12 mouse cellular contexts compared by ENCODE assay signal in the genomic region with DNA sequence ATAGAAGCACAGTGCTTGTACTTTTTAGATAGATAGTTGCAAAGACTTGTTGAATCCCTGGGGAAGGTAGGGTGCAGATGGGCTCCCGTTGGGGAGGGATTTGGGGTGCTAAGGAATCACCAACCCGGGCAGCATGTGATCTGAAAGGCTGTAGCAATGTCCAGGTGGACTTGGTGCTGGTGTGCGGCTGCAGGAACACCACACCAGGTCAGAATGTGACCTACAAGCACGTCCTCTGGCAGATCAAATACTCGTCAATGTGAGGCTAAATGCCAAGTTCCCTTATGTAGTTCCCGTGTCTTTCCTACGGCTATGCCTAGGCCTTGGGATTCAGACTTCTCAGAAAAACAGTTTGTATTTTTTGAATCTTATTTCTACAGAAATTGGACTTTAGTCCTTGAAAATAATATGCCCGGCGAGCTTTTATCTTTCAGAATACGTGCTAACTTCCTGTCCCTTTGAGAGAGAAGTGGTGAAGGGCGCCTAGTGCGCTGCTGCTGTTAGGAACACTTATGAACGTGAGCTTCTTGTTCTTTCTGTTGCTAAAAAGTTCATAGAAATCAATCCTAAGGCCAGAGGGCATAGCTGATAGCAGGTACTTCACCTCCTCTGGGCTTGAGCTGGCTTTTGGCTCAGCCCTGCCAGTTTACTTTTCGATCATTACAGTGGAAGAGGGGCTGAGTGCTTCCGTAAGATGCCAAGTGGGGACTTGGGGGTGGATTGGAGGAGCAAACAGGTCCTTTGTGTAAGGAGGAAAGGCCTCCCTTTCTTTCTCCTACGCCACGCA. TPM values are rescaled to one million over a fixed set of nuclear protein-coding genes. Genes with fewer than 3 reads are reported as not detected.
DNase-seq lines count a peak whose midpoint lies in the region; ATAC-seq and TF ChIP-seq lines count a peak whose summit lies in the region.
"Had no signal": no experiment of that assay in that cellular context is flagged by ENCODE, and none has a peak within 500 bp of the region (broad histone marks: within the 10 kb centered on the region; RNA-seq: fewer than 3 reads in every experiment).

No protein-coding gene starts in this region.

- no peaks in the 10 kb centered on the region for H3K27me3 ChIP-seq in heart, embryonic 16.5 days (ENCODE audit: control insufficient read depth, insufficient read depth, low read length)
- no peaks in the 10 kb centered on the region for H3K27me3 ChIP-seq in thymus, adult 2 months (ENCODE audit: control insufficient read depth, insufficient read depth, low read length)
- H3K27me3 ChIP-seq in liver, embryonic 14.5 days (ENCODE audit: control insufficient read depth, insufficient read depth, low read length): no peaks in the 10 kb centered on the region
- no peaks in the 10 kb centered on the region for H3K27me3 ChIP-seq in stomach, postnatal 0 days (ENCODE audit: control insufficient read depth, insufficient read depth, low read length)
- H3K27me3 ChIP-seq: embryonic facial prominence, embryonic 12.5 days; neural tube, embryonic 13.5 days had no signal

- 0 out of 2 replicates have a peak, but pooled peaks cover 3% of the 10 kb centered on the region for H3K9me3 ChIP-seq in heart, embryonic 16.5 days (replicated peaks; ENCODE audit: control insufficient read depth, low read length)
- H3K9me3 ChIP-seq in liver, embryonic 14.5 days (ENCODE audit: control insufficient read depth, low read length): no peaks in the 10 kb centered on the region
- no peaks in the 10 kb centered on the region for H3K9me3 ChIP-seq in stomach, postnatal 0 days (ENCODE audit: control insufficient read depth, low read length)
- H3K9me3 ChIP-seq: embryonic facial prominence, embryonic 12.5 days; neural tube, embryonic 13.5 days had no signal

- peaks cover 61% of the 10 kb centered on the region for H3K4me1 ChIP-seq in heart, embryonic 16.5 days (ENCODE audit: control insufficient read depth, insufficient read depth, low read length)
- peaks cover 69% of the 10 kb centered on the region for H3K4me1 ChIP-seq in thymus, adult 2 months (replicated peaks; ENCODE audit: control insufficient read depth, insufficient read depth, low read length)
- peaks cover 14 to 20% of the 10 kb centered on the region in 2 experiments for H3K4me1 ChIP-seq in liver, embryonic 14.5 days (replicated peaks; ENCODE audit: control insufficient read depth in 2 of 2, insufficient read depth in 2 of 2, low read length in 1 of 2)
- H3K4me1 ChIP-seq in stomach, postnatal 0 days (replicated peaks; ENCODE audit: control insufficient read depth, insufficient read depth): 0 out of 2 replicates have a peak, but pooled peaks cover 3% of the 10 kb centered on the region
- H3K4me1 ChIP-seq: embryonic facial prominence, embryonic 12.5 days had no signal

- peak overlapping the region; percentile 68 for H3K9ac ChIP-seq in heart, embryonic 16.5 days (ENCODE audit: low read length)
- peak overlapping the region; percentile 47 for H3K9ac ChIP-seq in liver, embryonic 14.5 days (replicated peaks)
- H3K9ac ChIP-seq in stomach, postnatal 0 days (ENCODE audit: low read length): peak overlapping the region; percentile 5; the same call in 1 of the 2 replicates
- H3K9ac ChIP-seq: embryonic facial prominence, embryonic 12.5 days; neural tube, embryonic 13.5 days had no signal

- no peak for TF ChIP-seq POLR2A in thymus, adult 2 months (IDR thresholded peaks at IDR 0.05; ENCODE audit: control insufficient read depth, extremely low read depth, insufficient read depth, low read length, poor library complexity)

- peak overlapping the region; percentile 14 for H3K4me3 ChIP-seq in heart, embryonic 16.5 days (ENCODE audit: low read length)
- H3K4me3 ChIP-seq in thymus, adult 2 months (ENCODE audit: control insufficient read depth, insufficient read depth, low read length): no peak overlapping the region
- H3K4me3 ChIP-seq in liver, embryonic 14.5 days (ENCODE audit: insufficient read depth in 1 of 2, low read depth in 2 of 2, low read length in 2 of 2): peak overlapping the region in 1 of 2 experiments; percentile 1; a peak in 1 of 4 replicates
- H3K4me3 ChIP-seq in stomach, postnatal 0 days (ENCODE audit: low read depth, low read length): no peak overlapping the region
- no peak overlapping the region for H3K4me3 ChIP-seq in layer of hippocampus, adult 2 months
- H3K4me3 ChIP-seq: embryonic facial prominence, embryonic 12.5 days; neural tube, embryonic 13.5 days had no signal

- peak overlapping the region; percentile 83 for H3K27ac ChIP-seq in heart, embryonic 16.5 days (ENCODE audit: low read length)
- H3K27ac ChIP-seq in thymus, adult 2 months (ENCODE audit: control insufficient read depth, insufficient read depth, low read length): peak overlapping the region; percentile 91
- H3K27ac ChIP-seq in liver, embryonic 14.5 days: peak overlapping the region; percentile 56
- peak overlapping the region; percentile 56 for H3K27ac ChIP-seq in stomach, postnatal 0 days (replicated peaks)
- H3K27ac ChIP-seq in layer of hippocampus, adult 2 months: no peak overlapping the region
- H3K27ac ChIP-seq: embryonic facial prominence, embryonic 12.5 days; hindbrain, postnatal 0 days; neural tube, embryonic 13.5 days had no signal

- no peak for TF ChIP-seq EP300 in liver, embryonic 14.5 days (IDR thresholded peaks at IDR 0.05; ENCODE audit: low read depth)
- no peak for TF ChIP-seq EP300 in stomach, postnatal 0 days (optimal IDR thresholded peaks at IDR 0.05)

- ATAC-seq in heart, embryonic 16.5 days (replicated peaks; ENCODE audit: extremely low read depth, insufficient read depth, low FRiP score): no peak
- ATAC-seq in liver, embryonic 14.5 days (ENCODE audit: insufficient read depth): no peak
- ATAC-seq in stomach, postnatal 0 days (ENCODE audit: low FRiP score, low TSS enrichment): no peak
- ATAC-seq: hindbrain, postnatal 0 days had no signal

- H3K4me2 ChIP-seq in heart, embryonic 16.5 days (ENCODE audit: low read depth, low read length): peak overlapping the region; percentile 48
- peak overlapping the region; percentile 60 for H3K4me2 ChIP-seq in liver, embryonic 14.5 days (ENCODE audit: low read depth)
- no peak overlapping the region for H3K4me2 ChIP-seq in stomach, postnatal 0 days (replicated peaks; ENCODE audit: low read depth)
- H3K4me2 ChIP-seq: embryonic facial prominence, embryonic 12.5 days; neural tube, embryonic 13.5 days had no signal

- H3K36me3 ChIP-seq in heart, embryonic 16.5 days (ENCODE audit: control insufficient read depth, insufficient read depth): peaks cover 8% of the 10 kb centered on the region
- no peaks in the 10 kb centered on the region; the same call in 1 of the 2 replicates for H3K36me3 ChIP-seq in thymus, adult 2 months (ENCODE audit: control insufficient read depth, insufficient read depth, low read length)
- H3K36me3 ChIP-seq in liver, embryonic 14.5 days (replicated peaks; ENCODE audit: control insufficient read depth, insufficient read depth, low read depth): no peaks in the 10 kb centered on the region; the same call in 1 of the 2 replicates
- no peaks in the 10 kb centered on the region for H3K36me3 ChIP-seq in stomach, postnatal 0 days (ENCODE audit: control insufficient read depth, insufficient read depth, low read length)

- no peak for TF ChIP-seq CTCF in thymus, adult 2 months (IDR thresholded peaks at IDR 0.05; ENCODE audit: borderline replicate concordance, control insufficient read depth, extremely low read depth, insufficient read depth, low read length, poor library complexity)
- TF ChIP-seq CTCF in liver, embryonic 14.5 days (IDR thresholded peaks at IDR 0.05; ENCODE audit: low read depth): no peak
- TF ChIP-seq CTCF in stomach, postnatal 0 days (IDR thresholded peaks at IDR 0.05; ENCODE audit: low read depth): no peak
- no peak for TF ChIP-seq CTCF in layer of hippocampus, adult 2 months (conservative IDR thresholded peaks at IDR 0.05)

- intact Hi-C loops in heart, postnatal 10 days (cut with DNase I): no loop called here

- 48% methylated on average over 17 of the region's 17 CpGs for WGBS in heart, embryonic 16.5 days
- WGBS in thymus, adult 2 months: 43% methylated on average over 17 of the region's 17 CpGs
- WGBS in liver, embryonic 14.5 days (ENCODE audit: insufficient replicate concordance): 49% methylated on average over 17 of the region's 17 CpGs
- WGBS in stomach, postnatal 0 days: 46% methylated on average over 17 of the region's 17 CpGs

- DNase-seq in heart, postnatal 10 days: no peak
- DNase-seq in thymus, adult 2 months: peak; percentile 29
- no peak for DNase-seq in thymus, postnatal 4 days
- no peak for DNase-seq in liver, embryonic 14.5 days (ENCODE audit: low read depth in 3 of 3, low spot score in 3 of 3)
- no peak for DNase-seq in stomach, postnatal 0 days (ENCODE audit: low spot score)
- DNase-seq in layer of hippocampus, adult 2 months (ENCODE audit: low spot score in 2 of 2): no peak
- no peak for DNase-seq in adipocyte (ENCODE audit: low spot score)
- DNase-seq: right cerebral cortex, postnatal 14 days had no signal

RNA-seq across cellular contexts. Expression of gene Pptc7, which starts 7.6 kb away (rescaled TPM):
- polyA plus RNA-seq in heart, embryonic 16.5 days (2015; fragmentation: Nextera tagmentation; extraction: Ambion mirVana): 15.0 and 15.5 TPM in 2 replicates
- 10 to 100 TPM; 63.4 to 83.1 TPM for total RNA-seq in heart, postnatal 10 days (2021)
- polyA plus RNA-seq in thymus, adult 2 months (2012; rRNA removed): 72.4 and 78.8 TPM in 2 replicates
- polyA plus RNA-seq in liver, embryonic 14.5 days (2012; rRNA removed): 3.5 and 3.6 TPM in 2 replicates
- 2.7 and 2.9 TPM in 2 replicates for polyA plus RNA-seq in liver, embryonic 14.5 days (2014; fragmentation: Nextera tagmentation; extraction: Ambion mirVana)
- polyA plus RNA-seq in stomach, postnatal 0 days (2015; fragmentation: Nextera tagmentation; extraction: Ambion mirVana): 7.8 and 8.2 TPM in 2 replicates
- 10 to 100 TPM; 39.8 to 41.1 TPM for total RNA-seq in layer of hippocampus, adult 2 months (2021)

RNA-seq across cellular contexts. Expression of gene Tctn1, which starts 27.5 kb away (rescaled TPM):
- polyA plus RNA-seq in heart, embryonic 16.5 days (2015; fragmentation: Nextera tagmentation; extraction: Ambion mirVana): 2.9 and 3.2 TPM in 2 replicates
- 1 to 10 TPM; 5.4 to 5.5 TPM for total RNA-seq in heart, postnatal 10 days (2021)
- 41.4 and 45.0 TPM in 2 replicates for polyA plus RNA-seq in thymus, adult 2 months (2012; rRNA removed)
- polyA plus RNA-seq in liver, embryonic 14.5 days (2012; rRNA removed): 1.7 and 2.0 TPM in 2 replicates
- 0.50 and 0.58 TPM in 2 replicates for polyA plus RNA-seq in liver, embryonic 14.5 days (2014; fragmentation: Nextera tagmentation; extraction: Ambion mirVana)
- polyA plus RNA-seq in stomach, postnatal 0 days (2015; fragmentation: Nextera tagmentation; extraction: Ambion mirVana): 2.3 TPM in 2 replicates
- 10 to 100 TPM; 15.2 TPM for total RNA-seq in layer of hippocampus, adult 2 months (2021)

Comparison
In these comparisons a context has a peak if more than half of its experiments do, and no peak if none do; other contexts are left out.
1. H3K9ac ChIP-seq: peak in every context shown above with its lines; median percentile 68 in heart, embryonic 16.5 days; 47 in liver, embryonic 14.5 days; 5 in stomach, postnatal 0 days.
2. RNA of gene Tctn1, which starts 27.5 kb away (polyA plus RNA-seq): 41.4 to 45.0 TPM in thymus, adult 2 months; 2.9 to 3.2 TPM in heart, embryonic 16.5 days, 2.3 TPM in stomach, postnatal 0 days and 0.50 to 2.0 TPM in liver, embryonic 14.5 days; every median in the first group is over 10 times any median in the second.